Mouse (Mus musculus): ENCODE measurements around the gene Stk11. TPM values are rescaled to one million over a fixed set of nuclear protein-coding genes. Genes with fewer than 3 reads are reported as not detected.
A peak's percentile ranks its signal among the peaks of the same experiment; 100 is the strongest.

The Stk11 gene
- polyA plus RNA-seq, 1 experiment from 2014 or later, result 33.5 TPM

- Histone ChIP-seq H3K27ac (ENCODE audit: low read depth, low read length) (peak overlapping the region; percentile 87), H3K36me3 (ENCODE audit: control insufficient read depth, insufficient read depth, low read length) (peaks cover 19% of the 10 kb centered on the region), H3K4me2 (peak overlapping the region; percentile 96), H3K9me3 (ENCODE audit: control insufficient read depth, low read length) (no peaks in the 10 kb centered on the region), H3K4me1 (replicated peaks; ENCODE audit: control insufficient read depth, insufficient read depth, low read length) (peaks cover 33% of the 10 kb centered on the region), H3K27me3 (replicated peaks; ENCODE audit: control insufficient read depth, insufficient read depth, low read length) (no peaks in the 10 kb centered on the region), H3K9ac (ENCODE audit: low read depth, low read length) (peak overlapping the region; percentile 99), H3K4me3 (ENCODE audit: low read depth, low read length) (peak overlapping the region; percentile 97)
- ATAC-seq (replicated peaks; ENCODE audit: low FRiP score) (no peak), DNase-seq (ENCODE audit: low spot score) (no peak)
- WGBS, result under 1% methylated on average over 63 of the region's 63 CpGs
Observed at GRCm38 (mm10) chr10:80115944-80116335, 337 bp downstream of the Stk11 start.

- H3K4me2 ChIP-seq, result peak overlapping the region; percentile 96
- peaks cover 33% of the 10 kb centered on the region for H3K4me1 ChIP-seq (replicated peaks; ENCODE audit: control insufficient read depth, insufficient read depth, low read length)
- under 1% methylated on average over 27 of the region's 27 CpGs for WGBS
- peaks cover 19% of the 10 kb centered on the region for H3K36me3 ChIP-seq (ENCODE audit: control insufficient read depth, insufficient read depth, low read length)
- DNase-seq (ENCODE audit: low spot score) (no peak), ATAC-seq (replicated peaks; ENCODE audit: low FRiP score) (no peak)
- peak overlapping the region; percentile 87 for H3K27ac ChIP-seq (ENCODE audit: low read depth, low read length)
- H3K9ac ChIP-seq (ENCODE audit: low read depth, low read length), result peak overlapping the region; percentile 99
- H3K9me3 ChIP-seq (ENCODE audit: control insufficient read depth, low read length), result no peaks in the 10 kb centered on the region
- peak overlapping the region; percentile 97 for H3K4me3 ChIP-seq (ENCODE audit: low read depth, low read length)
- H3K27me3 ChIP-seq (replicated peaks; ENCODE audit: control insufficient read depth, insufficient read depth, low read length), result no peaks in the 10 kb centered on the region
Observed at GRCm38 (mm10) chr10:80116563-80116926, 942 bp downstream of the Stk11 start.

GRCm38 (mm10) chr10:80116927-80117691 lies 1.5 kb downstream of the Stk11 start:
- DNase-seq (ENCODE audit: low spot score), result no peak
- H3K27me3 ChIP-seq (replicated peaks; ENCODE audit: control insufficient read depth, insufficient read depth, low read length), result no peaks in the 10 kb centered on the region
- peaks cover 24% of the 10 kb centered on the region for H3K36me3 ChIP-seq (ENCODE audit: control insufficient read depth, insufficient read depth, low read length)
- peak overlapping the region; percentile 96 for H3K4me2 ChIP-seq
- peak overlapping the region; percentile 99 for H3K9ac ChIP-seq (ENCODE audit: low read depth, low read length)
- peak; percentile 3; the same call in 1 of the 2 replicates for ATAC-seq (replicated peaks; ENCODE audit: low FRiP score)
- 2% methylated on average over 30 of the region's 30 CpGs for whole genome bisulfite sequencing
- H3K4me3 ChIP-seq (ENCODE audit: low read depth, low read length), result peak overlapping the region; percentile 97
- H3K27ac ChIP-seq (ENCODE audit: low read depth, low read length), result peak overlapping the region; percentile 87
- peaks cover 35% of the 10 kb centered on the region for H3K4me1 ChIP-seq (replicated peaks; ENCODE audit: control insufficient read depth, insufficient read depth, low read length)
- no peaks in the 10 kb centered on the region for H3K9me3 ChIP-seq (ENCODE audit: control insufficient read depth, low read length)

GRCm38 (mm10) chr10:80117736-80118135 lies 2.1 kb downstream of the Stk11 start:
- no peak for ATAC-seq (replicated peaks; ENCODE audit: low FRiP score)
- Histone ChIP-seq H3K4me3 (ENCODE audit: low read depth, low read length) (peak overlapping the region; percentile 97), H3K36me3 (ENCODE audit: control insufficient read depth, insufficient read depth, low read length) (peaks cover 25% of the 10 kb centered on the region), H3K4me2 (peak overlapping the region; percentile 96), H3K4me1 (replicated peaks; ENCODE audit: control insufficient read depth, insufficient read depth, low read length) (peaks cover 35% of the 10 kb centered on the region), H3K27ac (ENCODE audit: low read depth, low read length) (peak overlapping the region; percentile 87), H3K27me3 (replicated peaks; ENCODE audit: control insufficient read depth, insufficient read depth, low read length) (no peaks in the 10 kb centered on the region), H3K9ac (ENCODE audit: low read depth, low read length) (peak overlapping the region; percentile 99), H3K9me3 (ENCODE audit: control insufficient read depth, low read length) (no peaks in the 10 kb centered on the region)
- 50% methylated on average over 1 of the region's 1 CpGs for WGBS
- DNase-seq (ENCODE audit: low spot score), result no peak

GRCm38 (mm10) chr10:80118552-80118951 lies 2.9 kb downstream of the Stk11 start:
- peaks cover 29% of the 10 kb centered on the region for H3K36me3 ChIP-seq (ENCODE audit: control insufficient read depth, insufficient read depth, low read length)
- 86% methylated on average over 6 of the region's 6 CpGs for WGBS
- no peaks in the 10 kb centered on the region for H3K9me3 ChIP-seq (ENCODE audit: control insufficient read depth, low read length)
- peak overlapping the region; percentile 97 for H3K4me3 ChIP-seq (ENCODE audit: low read depth, low read length)
- peak overlapping the region; percentile 96 for H3K4me2 ChIP-seq
- H3K4me1 ChIP-seq (replicated peaks; ENCODE audit: control insufficient read depth, insufficient read depth, low read length), result peaks cover 39% of the 10 kb centered on the region
- no peak for ATAC-seq (replicated peaks; ENCODE audit: low FRiP score)
- DNase-seq (ENCODE audit: low spot score), result no peak
- no peak overlapping the region for H3K27ac ChIP-seq (ENCODE audit: low read depth, low read length)
- H3K27me3 ChIP-seq (replicated peaks; ENCODE audit: control insufficient read depth, insufficient read depth, low read length), result no peaks in the 10 kb centered on the region
- H3K9ac ChIP-seq (ENCODE audit: low read depth, low read length), result peak overlapping the region; percentile 0; the same call in 1 of the 2 replicates

- DNase-seq (ENCODE audit: low spot score), result no peak
- WGBS, result 89% methylated on average over 2 of the region's 2 CpGs
- Histone ChIP-seq H3K9ac (ENCODE audit: low read depth, low read length) (no peak overlapping the region), H3K27ac (ENCODE audit: low read depth, low read length) (no peak overlapping the region), H3K9me3 (ENCODE audit: control insufficient read depth, low read length) (no peaks in the 10 kb centered on the region), H3K4me1 (replicated peaks; ENCODE audit: control insufficient read depth, insufficient read depth, low read length) (peaks cover 49% of the 10 kb centered on the region), H3K36me3 (ENCODE audit: control insufficient read depth, insufficient read depth, low read length) (peaks cover 38% of the 10 kb centered on the region), H3K27me3 (replicated peaks; ENCODE audit: control insufficient read depth, insufficient read depth, low read length) (no peaks in the 10 kb centered on the region), H3K4me2 (no peak overlapping the region), H3K4me3 (ENCODE audit: low read depth, low read length) (no peak overlapping the region)
- no peak for ATAC-seq (replicated peaks; ENCODE audit: low FRiP score)
Observed at GRCm38 (mm10) chr10:80120146-80120545, 4.5 kb downstream of the Stk11 start.

- peaks cover 50% of the 10 kb centered on the region for H3K4me1 ChIP-seq (replicated peaks; ENCODE audit: control insufficient read depth, insufficient read depth, low read length)
- H3K9ac ChIP-seq (ENCODE audit: low read depth, low read length), result no peak overlapping the region
- no peak overlapping the region for H3K4me2 ChIP-seq
- H3K27ac ChIP-seq (ENCODE audit: low read depth, low read length), result no peak overlapping the region
- no peak for DNase-seq (ENCODE audit: low spot score)
- H3K36me3 ChIP-seq (ENCODE audit: control insufficient read depth, insufficient read depth, low read length), result peaks cover 52% of the 10 kb centered on the region
- no peaks in the 10 kb centered on the region for H3K27me3 ChIP-seq (replicated peaks; ENCODE audit: control insufficient read depth, insufficient read depth, low read length)
- WGBS, result 52% methylated on average over 2 of the region's 2 CpGs
- no peak for ATAC-seq (replicated peaks; ENCODE audit: low FRiP score)
- H3K4me3 ChIP-seq (ENCODE audit: low read depth, low read length), result no peak overlapping the region
- no peaks in the 10 kb centered on the region for H3K9me3 ChIP-seq (ENCODE audit: control insufficient read depth, low read length)
Observed at GRCm38 (mm10) chr10:80121639-80122038, 6.0 kb downstream of the Stk11 start.

GRCm38 (mm10) chr10:80123932-80124562 lies 8.4 kb downstream of the Stk11 start:
- Histone ChIP-seq H3K27me3 (replicated peaks; ENCODE audit: control insufficient read depth, insufficient read depth, low read length) (no peaks in the 10 kb centered on the region), H3K27ac (ENCODE audit: low read depth, low read length) (peak overlapping the region; percentile 54; the same call in 1 of the 2 replicates), H3K9me3 (ENCODE audit: control insufficient read depth, low read length) (no peaks in the 10 kb centered on the region), H3K4me3 (ENCODE audit: low read depth, low read length) (no peak overlapping the region; the same call in 1 of the 2 replicates), H3K36me3 (ENCODE audit: control insufficient read depth, insufficient read depth, low read length) (peaks cover 73% of the 10 kb centered on the region), H3K9ac (ENCODE audit: low read depth, low read length) (peak overlapping the region; percentile 42), H3K4me2 (peak overlapping the region; percentile 41), H3K4me1 (replicated peaks; ENCODE audit: control insufficient read depth, insufficient read depth, low read length) (peaks cover 29% of the 10 kb centered on the region)
- ATAC-seq (replicated peaks; ENCODE audit: low FRiP score) (peak; percentile 81), DNase-seq (ENCODE audit: low spot score) (peak; percentile 32)
- 77% methylated on average over 9 of the region's 9 CpGs for WGBS

Measured in liver, embryonic 11.5 days (tissue).